Mouse (Mus musculus): Measurements from ENCODE around the gene Glyr1.

The Glyr1 gene

DNA sequence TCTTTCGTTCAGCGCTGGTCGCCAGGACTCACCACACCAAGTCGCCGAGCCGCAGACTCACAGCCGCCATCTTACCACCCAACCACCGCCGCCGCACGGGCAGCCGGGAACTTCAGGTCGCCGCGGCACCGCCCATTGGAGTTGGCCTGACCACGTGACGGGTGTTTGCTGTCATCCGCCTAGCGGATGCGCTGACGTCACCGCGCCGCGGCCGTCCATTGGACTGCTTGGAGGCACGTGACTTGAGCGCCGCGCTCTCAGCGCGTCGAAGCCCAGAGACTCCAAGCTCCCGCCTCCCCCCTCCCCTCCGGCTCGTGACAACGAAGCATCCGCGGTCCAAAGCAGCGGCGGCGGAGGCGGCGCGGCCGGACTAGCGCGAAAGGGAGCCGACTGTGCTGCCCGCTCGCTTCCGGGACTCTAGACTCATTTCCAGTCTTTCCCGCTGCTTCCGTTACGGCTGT is at the start of gene Glyr1, which contains the start of gene Ubn1:
TSS of gene Glyr1 (minus strand) at position 90 of the 461 bp plus-strand sequence.
TSS of gene Ubn1 (plus strand) at position 284 of the 461 bp plus-strand sequence.
- DNase-seq (ENCODE audit: low spot score): peak; percentile 95

- DNase-seq (ENCODE audit: low spot score): no peak
Measured at GRCm38 (mm10) chr16:5096504-5096903, 46.8 kb upstream of the Glyr1 start.

- no peak for DNase-seq (ENCODE audit: low spot score)
Measured at GRCm38 (mm10) chr16:5093285-5093684, 43.6 kb upstream of the Glyr1 start.

DNA sequence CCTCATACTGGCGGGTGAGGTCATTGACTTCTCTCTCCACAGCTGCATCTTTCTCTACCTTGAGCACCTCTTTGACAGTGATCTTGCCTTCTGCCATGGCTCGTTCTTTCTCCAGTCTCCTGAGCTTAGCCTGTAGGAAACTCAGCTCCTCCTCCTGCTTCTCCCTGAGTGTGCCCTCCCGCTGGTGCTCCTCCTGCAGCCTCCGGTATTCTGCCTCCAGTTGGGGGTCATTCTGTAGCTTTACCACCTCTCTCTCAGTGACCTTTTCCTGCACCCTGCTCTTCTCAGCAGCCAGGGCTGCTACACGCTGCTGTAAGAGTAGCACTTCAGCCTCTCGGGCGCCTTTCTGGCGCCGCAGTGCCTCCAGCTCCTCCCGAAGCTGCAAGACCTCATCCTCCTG is 39.4 kb upstream of the Glyr1 start:
- no peak for DNase-seq (ENCODE audit: low spot score)

DNA sequence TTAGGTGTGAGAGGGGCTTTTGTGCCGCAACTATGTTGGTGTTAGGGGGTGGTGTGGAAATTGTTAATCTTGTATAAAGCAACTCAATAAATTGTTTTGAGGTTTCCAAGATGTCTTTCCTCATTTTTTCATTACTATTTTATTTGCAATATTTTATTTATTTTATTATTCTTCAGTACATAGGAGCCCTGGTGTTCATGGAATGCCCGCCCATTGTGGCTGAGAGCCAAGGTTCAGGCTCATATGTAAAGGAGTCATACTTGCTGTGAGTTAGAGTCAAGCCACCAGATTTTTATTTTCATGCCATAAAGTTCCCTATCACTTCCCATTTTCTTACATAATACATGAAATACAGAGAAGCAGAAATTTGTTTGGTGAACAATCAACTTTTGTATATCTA is 36.5 kb upstream of the Glyr1 start:
- DNase-seq (ENCODE audit: low spot score): no peak

GRCm38 (mm10) chr16:5085196-5085595 is 35.5 kb upstream of the Glyr1 start:
- no peak for DNase-seq (ENCODE audit: low spot score)

GRCm38 (mm10) chr16:5074341-5074740 is 24.7 kb upstream of the Glyr1 start:
- no peak for DNase-seq (ENCODE audit: low spot score)

- no peak for DNase-seq (ENCODE audit: low spot score)
Measured at GRCm38 (mm10) chr16:5071974-5072373, 22.3 kb upstream of the Glyr1 start.

- no peak for DNase-seq (ENCODE audit: low spot score)
Measured at GRCm38 (mm10) chr16:5070321-5070720, 20.7 kb upstream of the Glyr1 start.

- DNase-seq (ENCODE audit: low spot score): no peak
Measured at GRCm38 (mm10) chr16:5063472-5063871, 13.8 kb upstream of the Glyr1 start.

- DNase-seq (ENCODE audit: low spot score): no peak
Measured at GRCm38 (mm10) chr16:5058114-5058513, 8.5 kb upstream of the Glyr1 start.

DNA sequence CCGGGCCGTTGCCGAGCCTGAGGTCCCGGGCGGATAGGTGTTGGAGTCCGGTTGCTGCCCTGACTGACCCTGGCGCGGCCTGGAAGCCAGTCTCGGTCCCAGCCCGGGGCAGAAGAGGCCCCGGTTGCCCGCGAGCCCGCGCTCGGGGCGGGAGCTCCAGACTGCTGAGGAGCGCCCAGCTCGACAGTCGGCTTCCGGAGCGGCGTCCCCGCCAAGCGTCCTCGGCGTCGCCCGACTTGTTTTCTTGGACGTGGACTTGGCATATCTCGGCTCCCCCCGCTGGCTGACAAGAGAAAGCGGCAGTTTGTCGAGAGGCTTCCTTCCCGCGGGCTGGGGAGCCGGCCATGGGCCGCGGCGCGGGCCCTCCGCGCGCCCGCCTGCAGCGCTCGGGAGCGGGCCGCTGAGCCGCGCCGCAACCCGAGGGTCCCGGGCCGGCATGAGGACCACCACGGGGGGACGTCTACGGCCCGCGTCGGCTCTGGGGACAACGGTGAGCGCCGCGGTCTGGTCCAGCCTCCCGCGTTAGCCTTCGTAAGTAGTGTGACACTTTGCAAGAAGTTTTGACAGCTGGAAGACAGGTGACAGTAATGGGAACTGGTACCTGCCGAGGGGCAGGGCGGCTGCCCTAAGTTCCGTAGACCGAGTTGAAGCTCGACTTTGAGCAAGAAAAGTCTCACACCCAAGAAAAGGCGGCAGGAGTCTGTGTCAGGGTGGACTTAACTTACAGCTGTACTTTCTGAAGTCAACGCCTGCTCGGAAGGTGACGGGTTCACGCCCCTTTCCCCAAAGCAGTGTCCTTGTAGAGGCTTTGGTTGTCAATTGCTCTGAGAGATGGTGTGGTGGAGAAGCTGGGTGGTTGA is 818 bp upstream of the Glyr1 start:
- peak; percentile 58 for DNase-seq (ENCODE audit: low spot score)

- no peak for DNase-seq (ENCODE audit: low spot score)
Measured at GRCm38 (mm10) chr16:5049182-5049773, 385 bp downstream of the Glyr1 start.

DNA sequence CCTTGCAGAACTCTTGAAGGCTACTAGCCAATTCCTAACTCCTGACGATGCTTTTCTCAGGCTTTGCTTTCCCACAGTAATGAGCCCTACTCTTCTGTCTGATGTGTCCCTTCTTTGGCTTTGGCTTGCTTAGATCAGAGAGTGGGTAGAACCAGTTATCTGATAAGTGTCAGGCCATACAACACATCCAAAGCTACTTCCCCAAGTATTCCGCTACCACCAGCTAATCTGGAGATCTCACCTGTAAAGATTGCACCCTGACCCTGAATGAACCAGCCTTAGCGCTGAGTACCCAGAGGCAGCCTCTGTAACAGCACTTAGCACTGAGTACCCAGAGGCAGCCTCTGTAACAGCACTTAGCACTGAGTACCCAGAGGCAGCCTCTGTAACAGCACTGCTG is 4.3 kb downstream of the Glyr1 start:
- DNase-seq (ENCODE audit: low spot score): no peak

- DNase-seq (ENCODE audit: low spot score): no peak
Measured at GRCm38 (mm10) chr16:5036649-5037234, 12.9 kb downstream of the Glyr1 start.

DNA sequence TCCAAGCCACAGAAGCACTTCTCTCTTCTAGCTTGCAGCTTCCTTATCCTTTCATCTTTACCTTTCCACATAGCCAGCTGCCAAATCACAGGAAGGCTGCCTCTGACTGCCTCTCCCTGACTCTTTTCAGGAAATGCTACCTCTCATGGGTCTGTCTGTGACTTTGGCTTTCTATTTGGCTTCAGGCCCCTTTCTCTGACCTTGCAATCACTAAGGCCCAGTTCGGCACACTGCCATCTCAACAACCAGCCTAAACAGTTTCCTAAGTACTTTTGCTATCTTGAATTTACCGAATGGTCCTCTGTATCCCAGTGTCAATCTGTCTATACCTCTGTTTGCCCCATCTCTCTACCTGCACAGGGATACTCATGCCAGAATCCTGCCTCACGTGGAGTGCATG is 14.1 kb downstream of the Glyr1 start:
- DNase-seq (ENCODE audit: low spot score): no peak

DNA sequence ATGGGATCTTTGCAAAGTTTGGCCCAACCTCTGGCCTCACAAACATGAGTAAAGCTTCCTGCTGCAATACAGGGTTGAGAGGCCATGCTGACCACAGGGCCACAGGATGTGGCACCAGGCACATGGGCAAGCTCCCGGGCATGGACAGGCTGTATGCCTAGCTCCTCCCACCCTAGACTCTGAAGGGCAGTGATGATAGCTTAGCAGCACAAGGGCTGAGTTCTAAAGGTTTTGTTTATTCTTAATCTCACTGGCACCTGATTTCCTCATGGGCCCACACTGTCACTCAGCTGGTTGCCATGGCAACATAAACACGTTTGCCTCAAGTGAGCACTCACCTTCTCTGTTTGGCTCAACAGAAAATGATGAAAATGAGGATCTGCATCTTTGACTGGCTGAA is 19.8 kb downstream of the Glyr1 start:
- DNase-seq (ENCODE audit: low spot score): no peak

- DNase-seq (ENCODE audit: low spot score): no peak
Measured at GRCm38 (mm10) chr16:5024021-5024420, 25.6 kb downstream of the Glyr1 start.

DNA sequence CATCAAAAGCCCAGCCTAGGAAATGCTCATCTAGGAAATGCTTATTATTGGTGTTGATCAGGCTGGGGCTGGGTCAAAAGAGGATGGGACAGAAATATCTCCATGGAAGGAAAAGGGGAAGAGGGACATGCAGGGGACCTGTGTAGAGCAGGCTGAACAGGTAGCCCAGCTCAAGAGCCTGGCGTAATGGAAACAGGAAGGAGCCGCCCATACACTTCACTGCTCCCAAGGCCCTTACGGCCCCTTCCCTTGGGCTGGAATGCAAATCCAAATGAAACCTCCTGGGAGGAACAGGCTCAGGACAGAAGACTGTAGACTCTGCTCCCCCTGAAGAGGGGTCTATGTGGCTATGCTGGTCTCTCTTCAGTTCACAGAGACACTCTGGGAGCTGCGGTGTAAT is 35.1 kb downstream of the Glyr1 start:
- DNase-seq (ENCODE audit: low spot score): no peak

DNA sequence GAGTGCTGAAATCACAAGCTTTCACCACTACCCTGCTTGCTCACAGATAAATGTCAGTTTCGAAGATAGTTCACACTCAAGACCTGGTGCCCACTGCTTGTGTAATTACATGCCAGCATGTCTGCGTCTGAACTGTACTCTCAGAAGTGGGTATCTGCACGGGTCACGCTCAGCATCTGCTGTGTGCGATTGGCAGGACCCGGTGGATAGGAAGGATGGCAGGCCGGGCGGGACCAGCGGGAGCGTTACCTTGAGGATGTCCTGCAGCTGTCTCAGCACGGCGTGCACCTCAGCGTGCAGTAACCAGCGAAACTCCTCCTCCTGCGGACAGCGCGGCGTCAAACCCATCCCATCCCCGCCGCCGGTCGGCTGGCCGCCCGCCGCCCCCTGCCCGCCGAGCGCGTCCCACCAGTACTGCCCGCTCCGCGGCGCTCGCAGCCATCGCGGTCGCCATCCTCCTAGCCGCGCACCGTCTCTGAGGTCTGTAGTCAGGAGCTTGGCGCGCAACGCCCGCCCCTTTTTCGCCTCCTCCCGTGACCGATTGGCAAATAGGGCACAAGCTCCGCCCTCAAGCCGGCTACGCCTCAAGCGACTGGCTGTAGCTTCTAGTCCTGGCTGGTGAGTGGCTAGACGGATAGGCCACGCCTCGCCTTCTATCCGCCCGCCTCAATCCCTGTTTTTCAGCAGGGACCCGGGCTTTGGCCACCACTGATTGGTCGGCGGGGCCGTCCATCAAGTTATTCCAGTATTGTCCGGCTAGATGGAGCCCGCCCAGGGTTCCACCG is 36.4 kb downstream of the Glyr1 start, which contains the start of gene Rogdi:
TSS of gene Rogdi (minus strand) at position 500 of the 785 bp plus-strand sequence.
- peak; percentile 90 for DNase-seq (ENCODE audit: low spot score)

DNA sequence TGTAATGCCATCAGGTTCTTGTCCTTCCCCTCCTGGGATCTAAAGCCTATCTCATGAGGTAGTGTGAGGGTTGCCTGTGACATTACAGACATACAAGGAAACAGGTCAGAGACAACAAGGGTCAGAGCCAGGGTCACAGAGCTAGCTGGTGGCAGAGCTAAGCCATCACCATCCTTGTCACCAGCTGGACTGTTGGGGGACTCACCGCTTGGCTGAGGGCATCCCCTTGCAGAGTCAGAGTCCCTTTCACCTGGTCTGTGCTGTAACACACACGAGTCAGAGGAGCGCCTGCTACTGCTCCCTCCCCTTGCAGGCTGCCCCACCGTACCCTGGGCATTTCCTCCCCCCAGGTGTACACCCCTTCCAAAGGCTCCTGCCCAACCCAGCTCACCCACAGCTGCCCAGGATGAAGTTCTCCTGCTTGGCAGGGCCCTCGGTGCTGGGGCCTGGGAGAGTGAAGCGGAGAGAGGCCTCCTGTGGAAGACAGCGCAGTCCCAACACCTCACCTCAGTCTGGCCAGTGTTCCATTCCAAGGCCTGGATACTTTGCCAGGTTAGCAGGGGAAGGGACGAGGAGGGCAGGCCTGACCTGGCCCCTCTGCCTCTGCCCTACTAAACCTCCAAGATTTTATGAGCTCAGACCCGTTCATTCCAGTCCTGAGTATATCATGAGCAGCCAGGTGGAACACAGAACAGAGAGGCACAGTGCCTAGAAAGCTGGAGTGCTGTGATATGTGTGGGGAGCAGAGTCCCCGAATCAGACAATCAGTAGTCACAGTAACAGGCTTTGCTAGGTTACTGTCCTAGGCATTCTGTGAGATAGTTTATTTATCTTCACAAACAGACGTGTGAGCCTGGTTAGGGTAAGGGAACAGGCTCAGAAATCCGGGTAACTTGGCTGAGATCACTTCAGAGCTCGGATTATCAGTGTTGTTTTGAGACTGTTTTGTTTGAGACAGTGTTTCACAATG is 37.3 kb downstream of the Glyr1 start:
- DNase-seq (ENCODE audit: low spot score): no peak
